Mouse (Mus musculus) myocyte (in vitro differentiated cells): ENCODE measurements around the gene Gm13124.

ENCODE experiments used
- CEBPB ChIP-seq: IDR thresholded peaks from 2 replicates; pipeline ENCODE4 v1.6.1; 2011; ENCODE audit warnings: mild to moderate bottlenecking, moderate library complexity; ENCODE audit not compliant: poor library complexity, insufficient read depth, severe bottlenecking
- E2F4 ChIP-seq: IDR thresholded peaks from one replicate; pipeline ENCODE4 v1.6.1; 2011; ENCODE audit warnings: mild to moderate bottlenecking, control low read depth, moderate library complexity; ENCODE audit not compliant: insufficient read depth
- MAX ChIP-seq: IDR thresholded peaks from one replicate; pipeline ENCODE4 v1.6.1; 2011; ENCODE audit warnings: low read depth, mild to moderate bottlenecking, control low read depth
- MYOG ChIP-seq, 3 experiments: IDR thresholded peaks; one replicate each; pipeline ENCODE4 v1.6.1; 2011; ENCODE audit warnings: control low read depth in 2 of 3, low read depth in 2 of 3, mild to moderate bottlenecking in 2 of 3; ENCODE audit not compliant: insufficient read length in 2 of 3, control insufficient read depth in 1 of 3, insufficient read depth in 1 of 3
- POLR2A ChIP-seq: IDR thresholded peaks from one replicate; pipeline ENCODE4 v1.6.1; 2011; ENCODE audit warnings: low read depth, mild to moderate bottlenecking, control low read depth, moderate library complexity; ENCODE audit not compliant: insufficient read length
- POLR2AphosphoS2 ChIP-seq: IDR thresholded peaks from one replicate; pipeline ENCODE4 v1.6.1; 2011; ENCODE audit warnings: low read depth, control low read depth; ENCODE audit not compliant: insufficient read length
- REST ChIP-seq: IDR thresholded peaks from one replicate; pipeline ENCODE4 v1.6.1; 2011; ENCODE audit warnings: mild to moderate bottlenecking, control low read depth, moderate library complexity; ENCODE audit not compliant: insufficient read depth, insufficient read length
- TCF12 ChIP-seq: IDR thresholded peaks from one replicate; pipeline ENCODE4 v1.6.1; 2011; ENCODE audit warnings: mild to moderate bottlenecking, control low read depth; ENCODE audit not compliant: poor library complexity, insufficient read depth, severe bottlenecking
- TCF3 ChIP-seq: IDR thresholded peaks from one replicate; pipeline ENCODE4 v1.6.1; 2011; ENCODE audit warnings: low read depth, control low read depth; ENCODE audit not compliant: insufficient read length
- USF1 ChIP-seq: IDR thresholded peaks from one replicate; pipeline ENCODE4 v1.6.1; 2011; ENCODE audit warnings: low read depth, mild to moderate bottlenecking, control low read depth, moderate library complexity

DNA sequence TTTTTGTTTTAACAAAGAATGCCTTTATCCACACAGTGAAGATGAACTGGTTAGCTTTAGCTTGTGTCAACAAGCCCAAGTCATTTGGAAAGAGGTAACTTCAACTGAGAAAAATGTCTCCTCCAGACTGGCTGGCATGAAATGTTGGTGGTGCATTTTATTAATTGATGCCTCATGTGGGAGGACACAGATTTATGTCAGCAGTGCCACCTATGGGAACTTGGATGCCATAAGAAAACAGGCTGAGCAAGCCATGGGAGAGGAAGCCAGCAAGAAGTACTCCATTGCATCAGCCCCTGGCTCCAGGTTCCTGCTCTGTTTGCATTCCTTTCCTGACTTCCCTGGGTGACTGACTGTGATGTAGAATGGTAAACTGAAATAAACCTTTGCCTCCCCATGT lies 27.9 kb upstream of the Gm13124 start:
- TF ChIP-seq USF1, result no peak
- no peak for TF ChIP-seq POLR2A
- no peak for TF ChIP-seq POLR2AphosphoS2
- no peak for TF ChIP-seq CEBPB
- no peak for TF ChIP-seq E2F4
- TF ChIP-seq MAX, result no peak
- TF ChIP-seq MYOG (IDR thresholded peaks at IDR 0.05; ENCODE audit: control insufficient read depth in 1 of 3, insufficient read depth in 1 of 3, insufficient read length in 2 of 3, low read depth in 2 of 3), result no peak
- TF ChIP-seq TCF12, result no peak
- TF ChIP-seq REST, result no peak
- TF ChIP-seq TCF3, result no peak
